Mouse (Mus musculus) cerebellum, adult 2 months (tissue): ENCODE measurements around the gene Bcl2l2.

Source experiments
- CTCF ChIP-seq: fragments of 200-500 bp; IDR thresholded peaks from 2 replicates; pipeline ENCODE4 v1.5.1; 2011; ENCODE audit warnings: low read depth, mild to moderate bottlenecking, control low read depth, low read length, moderate library complexity, borderline replicate concordance; ENCODE audit not compliant: insufficient read depth
- POLR2A ChIP-seq: fragments of 200-500 bp; IDR thresholded peaks from 2 replicates; pipeline ENCODE4 v1.6.1; 2011; ENCODE audit warnings: low read length, control low read depth, borderline replicate concordance; ENCODE audit not compliant: insufficient read depth

- TF ChIP-seq POLR2A (no peak), CTCF (no peak)
Observed at GRCm38 (mm10) chr14:54892200-54892599, 9.0 kb downstream of the Bcl2l2 start, which contains the start of gene Pabpn1.
